Mouse (Mus musculus): ENCODE measurements at regions not wholly inside any gene's neighbourhood (a gene's known extent, or its start where the extent isn't known, plus 50 kb on each side); places are given as distances from the start of the nearest gene placed in this dataset.

DNA sequence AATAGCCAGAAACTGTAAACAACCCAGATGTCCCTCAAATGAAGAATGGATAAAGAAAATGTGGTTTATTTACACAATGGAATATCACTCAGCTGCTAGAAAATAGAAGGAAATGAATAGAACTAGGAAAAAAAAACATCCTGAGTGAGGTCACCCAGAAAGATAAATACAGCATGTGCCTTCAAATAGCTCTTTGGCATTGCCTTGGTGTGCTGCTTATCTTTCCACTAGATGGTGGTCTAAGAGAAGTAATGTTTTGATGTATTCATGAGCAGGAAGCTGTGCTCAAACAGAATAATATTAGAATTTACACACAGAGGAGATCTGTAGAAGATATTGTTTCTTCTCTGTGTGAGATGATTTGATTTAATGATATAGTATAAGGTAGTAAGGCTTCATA lies 78.8 kb downstream of the Zfp619 start:
- DNase-seq (ENCODE audit: low read depth, low spot score) = no peak

DNA sequence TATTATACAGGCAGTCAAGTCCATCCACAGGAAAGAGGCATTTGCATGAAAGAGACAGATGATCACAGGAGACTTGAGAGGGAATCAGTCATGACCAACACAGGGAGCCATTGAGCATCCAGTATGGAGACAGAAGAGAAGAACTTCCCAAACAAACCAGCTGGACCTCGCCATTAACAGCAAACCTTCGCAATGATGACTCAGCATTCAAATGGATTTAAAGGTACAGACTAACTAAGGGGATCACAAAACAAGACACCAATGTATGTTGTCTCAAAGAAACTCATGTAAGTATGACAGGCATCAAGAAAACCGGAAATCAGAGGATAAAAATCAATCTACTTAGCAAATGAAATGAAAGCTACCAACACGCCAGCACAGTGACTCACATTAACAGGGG lies 96.2 kb downstream of the Zfp619 start:
- DNase-seq (ENCODE audit: low read depth, low spot score) = no peak

DNA sequence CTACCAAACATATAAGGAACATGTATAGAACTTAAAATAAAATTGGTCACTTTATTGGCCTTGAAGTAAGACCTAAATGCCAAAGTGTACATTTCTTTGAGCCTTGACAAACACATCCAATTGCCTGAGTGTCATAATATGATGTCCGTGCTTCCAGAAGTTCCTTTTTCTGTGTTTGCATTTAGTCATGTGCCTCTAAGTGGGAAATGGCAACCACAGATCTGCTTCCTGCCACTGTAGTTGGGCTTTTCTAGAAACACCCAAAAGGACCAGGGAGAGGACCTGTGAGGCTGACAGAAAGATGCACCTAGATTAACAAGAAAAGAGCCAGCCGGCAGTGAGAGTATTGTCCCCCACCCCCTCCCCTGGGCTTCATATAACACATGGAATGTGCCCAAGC lies 97.5 kb downstream of the Zfp619 start:
- DNase-seq (ENCODE audit: low read depth, low spot score) = no peak

DNA sequence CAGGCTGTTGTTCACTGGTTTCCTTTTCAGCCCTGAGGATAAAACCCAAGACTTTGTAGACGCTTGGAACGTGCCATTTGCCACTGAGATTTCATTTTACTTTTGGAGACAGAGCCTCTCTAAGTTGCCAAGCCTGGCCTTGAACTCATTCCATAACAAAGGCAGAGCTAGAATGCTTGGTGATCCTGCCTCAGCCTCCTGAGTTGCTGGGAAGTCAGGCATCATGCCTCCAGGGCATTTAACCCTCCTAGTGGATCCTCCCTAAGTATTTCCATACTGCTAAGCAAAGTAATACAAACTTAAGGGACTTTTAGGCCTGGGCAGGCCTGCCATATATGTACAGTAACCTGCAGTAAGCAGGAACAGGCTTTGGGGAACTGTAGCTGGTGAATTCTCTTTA lies 104.2 kb downstream of the Zfp619 start:
- DNase-seq (ENCODE audit: low read depth, low spot score) = no peak

DNA sequence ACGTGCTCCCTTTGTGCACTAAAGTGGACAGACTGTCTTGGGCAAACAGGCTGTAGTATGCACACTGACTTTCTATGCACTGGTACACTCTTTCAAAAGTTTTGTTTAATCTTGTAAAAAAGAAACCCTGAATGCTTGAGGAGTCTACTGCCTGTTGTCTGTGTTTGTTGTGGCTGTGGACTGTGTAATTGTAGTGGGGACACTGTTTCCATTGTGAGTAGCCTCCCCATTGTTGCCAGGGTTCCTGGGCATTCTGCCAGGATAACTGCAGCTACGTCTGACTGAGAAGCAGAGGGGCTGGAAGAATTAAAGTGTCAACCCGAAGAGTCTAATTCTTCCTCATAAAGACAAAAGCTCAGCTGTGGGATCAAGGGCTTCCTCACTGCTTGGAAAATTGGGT lies 115.3 kb downstream of the Zfp619 start:
- no peak for DNase-seq (ENCODE audit: low read depth, low spot score)

DNA sequence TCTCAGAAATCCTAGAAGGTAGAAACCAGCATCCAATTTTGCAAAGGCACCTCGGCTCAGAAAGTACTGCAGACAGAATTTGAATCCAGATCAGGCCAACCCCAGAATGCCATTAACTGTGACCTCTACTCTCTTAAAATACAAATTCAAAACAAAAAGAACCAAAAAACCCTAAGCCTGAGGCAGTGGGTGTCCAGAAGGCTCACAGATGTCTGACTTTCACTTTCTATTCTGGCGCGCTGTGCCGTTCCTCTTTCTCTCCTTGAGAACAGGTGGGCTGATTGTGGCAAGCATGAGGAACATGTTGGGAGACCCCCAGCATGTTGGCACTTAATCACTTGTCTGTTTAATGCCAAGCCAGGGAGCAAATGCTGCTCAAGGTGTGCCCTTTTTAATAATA lies 124.8 kb downstream of the Zfp619 start:
- no peak for DNase-seq (ENCODE audit: low read depth, low spot score)

DNA sequence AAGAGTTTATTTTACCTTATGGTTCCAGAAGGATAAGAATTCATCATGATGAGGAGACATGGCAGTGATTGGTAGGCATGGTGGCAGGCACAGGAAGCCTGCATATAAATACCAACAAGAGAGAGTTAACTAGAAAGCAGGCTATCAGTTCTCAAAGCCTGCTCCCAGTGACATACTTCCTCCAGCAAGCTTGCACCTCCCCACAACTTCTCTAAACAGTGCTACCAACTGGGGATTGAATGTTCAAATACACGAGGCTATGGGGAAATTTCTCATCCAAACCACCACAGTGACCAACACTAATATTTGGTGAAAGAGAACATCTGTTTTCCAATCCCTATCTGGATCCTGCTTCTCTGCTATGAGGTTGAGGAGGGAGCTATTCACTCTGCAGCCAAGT lies 125.8 kb downstream of the Zfp619 start:
- DNase-seq (ENCODE audit: low read depth, low spot score) = no peak

DNA sequence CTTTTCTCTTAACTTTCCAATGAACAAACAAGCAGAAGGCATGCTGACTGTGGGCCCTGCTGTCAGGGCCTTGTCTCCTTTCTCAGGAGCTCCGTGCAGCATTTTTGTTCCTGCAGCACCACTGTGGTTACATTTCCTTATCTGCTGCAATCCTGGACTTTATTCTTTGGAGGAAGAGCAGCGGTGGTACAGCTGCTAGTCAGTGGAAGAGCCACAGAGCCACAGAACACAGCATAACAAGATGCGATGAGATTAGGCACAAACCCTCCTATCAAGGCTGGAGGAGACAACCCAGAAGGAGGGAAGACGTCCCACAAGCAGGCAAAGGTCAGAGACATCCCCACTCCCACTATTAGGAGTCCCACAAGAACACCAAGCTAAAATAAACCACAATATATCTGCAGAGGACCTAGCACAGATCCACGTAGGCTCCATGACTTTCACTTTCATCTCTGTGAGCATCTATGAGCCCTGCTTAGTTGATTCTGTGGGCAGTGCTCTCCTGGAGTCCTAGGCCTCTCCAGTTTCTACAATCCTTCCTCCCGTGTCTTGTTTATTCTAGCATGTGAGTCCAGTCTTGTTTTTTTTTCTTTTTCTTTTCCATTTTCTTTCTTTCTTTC lies 133.0 kb downstream of the Zfp619 start:
- no peak for DNase-seq (ENCODE audit: low read depth, low spot score)

DNA sequence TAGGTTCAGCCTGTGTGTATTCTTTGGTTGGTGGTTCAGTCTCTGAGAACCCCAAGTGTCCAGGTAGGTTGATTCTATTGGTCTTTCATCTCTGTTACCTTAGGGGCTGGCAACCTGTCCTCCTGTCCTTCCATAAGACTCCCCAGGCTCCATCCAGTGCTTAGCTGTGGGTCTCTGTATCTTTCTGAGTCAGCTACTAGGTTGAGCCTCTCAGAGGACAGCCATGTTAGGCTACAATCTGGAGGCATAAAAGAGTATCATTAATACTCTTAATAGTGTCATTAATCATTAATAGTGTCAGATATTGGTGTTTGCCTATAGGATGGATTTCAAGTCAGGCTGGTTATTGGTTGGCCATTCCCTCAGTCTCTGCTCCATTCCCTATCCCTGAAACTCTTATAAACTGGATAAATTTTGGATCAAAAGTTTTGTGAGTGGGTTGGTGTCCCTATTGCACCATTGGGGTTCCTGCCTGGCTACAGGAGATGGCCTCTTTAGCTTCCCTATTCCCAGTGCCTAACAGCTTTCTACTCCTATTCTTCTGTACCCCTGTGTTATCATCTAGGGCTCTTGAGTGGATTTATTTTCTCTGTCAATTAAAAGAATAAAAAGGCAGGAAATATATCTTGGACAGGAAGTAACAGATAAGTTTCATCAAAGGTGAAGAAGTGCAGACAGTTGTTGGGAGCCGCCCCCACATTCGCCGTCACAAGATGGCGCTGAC lies 137.2 kb downstream of the Zfp619 start:
- peak; percentile 32 for DNase-seq (ENCODE audit: low read depth, low spot score)

DNA sequence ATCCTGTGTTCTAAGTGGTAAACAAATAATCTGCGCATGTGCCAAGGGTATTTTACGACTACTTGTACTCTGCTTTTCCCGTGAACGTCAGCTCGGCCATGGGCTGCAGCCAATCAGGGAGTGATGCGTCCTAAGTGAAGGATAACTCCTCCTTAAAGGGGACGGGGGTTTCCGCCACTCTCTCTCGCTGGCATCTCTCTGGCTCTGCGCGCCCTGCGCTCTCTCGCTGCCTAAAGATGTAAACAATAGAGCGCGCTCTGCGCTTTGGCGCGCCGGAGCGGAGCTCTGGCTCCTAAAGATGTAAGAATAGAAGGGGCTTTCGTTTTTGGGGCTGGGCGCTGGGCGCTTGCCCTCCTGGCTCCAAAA lies 137.7 kb downstream of the Zfp619 start:
- peak; percentile 24 for DNase-seq (ENCODE audit: low read depth, low spot score)

DNA sequence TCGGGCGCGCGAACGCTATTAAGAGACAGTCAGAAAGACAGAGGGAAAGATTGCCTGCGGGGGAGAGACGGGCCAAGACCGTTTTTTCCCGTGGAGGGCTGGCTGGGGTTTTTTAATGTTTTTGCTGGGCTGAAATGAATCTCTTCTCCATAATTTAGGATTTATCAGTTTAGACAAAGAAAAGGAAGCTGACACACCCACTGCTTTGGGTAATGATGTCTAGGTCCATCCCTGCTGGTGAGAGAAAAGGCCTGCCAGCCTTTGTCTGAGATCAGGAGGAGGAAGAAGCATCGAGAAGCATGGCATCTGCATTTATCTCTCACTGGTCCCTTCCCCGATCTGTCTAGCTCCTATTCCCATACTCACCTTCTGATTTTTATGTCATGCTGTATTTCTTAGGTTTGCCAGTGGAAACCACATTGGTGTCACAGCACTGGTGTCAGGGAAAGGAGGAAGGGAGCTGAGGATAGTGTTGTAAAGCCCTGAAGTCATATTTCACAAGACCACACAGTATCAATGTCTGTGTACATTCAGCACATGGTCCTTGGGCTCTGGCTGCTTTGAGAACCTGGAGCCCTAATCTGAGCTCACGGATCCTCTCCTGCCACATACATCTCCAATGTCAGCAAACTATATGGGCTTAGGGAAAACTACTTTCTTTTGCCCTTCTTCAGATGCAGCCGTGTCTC lies 138.3 kb downstream of the Zfp619 start:
- no peak for DNase-seq (ENCODE audit: low read depth, low spot score)

DNA sequence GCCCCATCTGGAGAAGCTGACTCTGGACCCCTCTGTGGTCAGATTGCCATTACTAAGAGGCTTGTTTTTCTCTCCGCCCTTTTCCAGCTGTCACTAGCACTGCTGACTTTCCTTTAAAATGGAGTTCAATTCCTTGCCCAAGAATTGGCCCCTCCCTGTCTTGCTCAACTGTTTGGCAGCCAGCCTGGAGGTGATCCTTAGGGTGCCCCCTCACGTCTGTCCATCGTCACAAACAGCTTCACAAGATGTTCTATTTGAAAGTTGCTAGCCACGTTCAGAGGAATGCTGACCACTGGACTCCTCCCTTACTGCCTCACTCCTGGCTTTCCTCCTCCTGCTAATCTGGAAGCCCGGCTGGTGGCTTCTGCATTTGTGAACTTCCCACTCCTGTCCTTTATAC lies 142.0 kb downstream of the Zfp619 start:
- peak; percentile 10 for DNase-seq (ENCODE audit: low read depth, low spot score)

DNA sequence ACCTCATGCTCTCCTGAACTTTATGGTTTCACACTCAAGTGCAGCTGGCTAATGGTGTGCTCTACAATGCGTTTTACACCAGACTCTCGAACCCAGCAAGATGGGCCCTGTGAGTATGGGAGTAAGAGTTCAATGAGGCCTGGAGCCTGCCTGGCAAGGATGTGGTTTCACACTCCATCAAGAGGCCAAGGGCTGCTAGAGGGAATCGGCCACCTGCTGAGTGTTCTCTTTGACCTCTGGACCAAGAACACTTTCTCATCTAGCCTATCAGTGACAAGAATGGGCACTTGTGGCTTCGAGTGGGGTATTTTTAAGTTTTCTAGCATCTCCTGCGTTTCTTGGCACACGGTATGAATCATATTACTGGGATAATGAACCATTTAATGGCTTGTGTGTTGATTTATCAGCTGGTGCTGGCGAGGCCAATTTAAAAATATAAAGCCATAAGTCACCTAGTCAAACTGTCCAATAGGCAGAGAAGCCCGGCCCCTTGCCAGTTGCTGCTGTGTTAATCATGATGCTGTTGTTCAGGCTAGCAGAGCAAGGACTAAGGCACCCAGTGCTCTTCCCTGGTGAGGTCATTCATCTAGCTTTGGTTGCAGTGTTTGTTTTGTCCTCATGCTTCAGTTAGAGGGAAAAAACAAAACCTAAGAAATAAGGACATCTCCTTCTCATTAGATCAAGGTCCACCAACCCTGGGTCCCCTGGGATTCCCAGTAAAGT lies 157.7 kb downstream of the Zfp619 start:
- no peak for DNase-seq (ENCODE audit: low read depth, low spot score)

DNA sequence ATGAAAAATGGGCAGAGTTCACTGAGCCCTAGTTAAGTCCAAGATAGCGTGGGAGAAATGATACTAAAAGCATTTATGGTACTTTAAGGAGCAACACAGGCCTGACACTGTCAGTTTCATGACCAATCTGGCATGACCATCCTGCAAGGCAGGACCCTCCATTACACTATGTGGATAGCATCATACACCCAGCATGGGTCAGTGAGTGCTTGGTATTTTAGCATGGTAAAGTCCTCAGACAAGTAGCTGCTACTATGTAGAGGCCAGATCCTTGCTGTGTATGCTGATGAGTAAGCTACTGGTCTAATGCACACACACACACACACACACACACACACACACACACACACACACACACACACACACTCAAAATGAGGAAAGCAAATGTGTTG lies 158.3 kb downstream of the Zfp619 start:
- no peak for DNase-seq (ENCODE audit: low read depth, low spot score)

DNA sequence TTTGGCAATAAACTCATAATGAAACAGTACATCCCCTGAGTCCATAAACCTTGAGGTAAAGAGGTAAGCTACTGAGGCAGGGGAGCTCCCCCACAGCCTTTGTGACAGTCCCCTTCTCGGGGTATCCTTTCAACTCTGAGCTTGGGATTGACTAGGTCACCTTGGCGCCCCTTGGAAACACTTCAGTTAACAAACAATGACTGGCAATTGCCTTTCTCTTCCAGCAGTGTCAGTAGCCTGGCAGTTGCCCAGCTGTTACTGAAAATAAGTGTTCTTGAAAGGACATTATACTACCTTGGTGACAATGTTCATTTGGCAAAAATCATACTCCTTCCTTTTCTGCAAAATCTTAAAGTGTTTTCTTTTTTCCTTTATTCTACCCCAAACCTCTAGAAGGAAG lies 162.8 kb downstream of the Zfp619 start:
- DNase-seq (ENCODE audit: low read depth, low spot score) = no peak

DNA sequence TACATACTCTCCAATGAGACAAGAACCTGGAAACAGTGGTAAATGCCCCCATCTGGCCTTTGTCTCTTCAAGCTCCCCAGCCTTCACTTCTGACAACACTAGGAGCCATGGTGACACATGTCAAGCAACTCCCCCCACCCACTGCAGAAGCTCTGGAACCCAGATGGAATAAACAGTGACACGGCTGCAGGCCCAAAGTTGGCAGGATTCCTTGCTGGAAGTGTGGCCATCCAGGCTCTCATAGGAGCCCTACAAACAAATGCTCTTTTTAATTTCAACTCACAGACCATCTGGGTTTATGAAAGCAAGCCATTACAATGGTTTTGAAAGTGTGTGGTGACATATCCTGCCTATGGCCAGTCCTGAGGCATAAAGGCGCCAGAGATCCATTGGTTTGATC lies 179.0 kb downstream of the Zfp619 start:
- DNase-seq (ENCODE audit: low read depth, low spot score) = no peak

DNA sequence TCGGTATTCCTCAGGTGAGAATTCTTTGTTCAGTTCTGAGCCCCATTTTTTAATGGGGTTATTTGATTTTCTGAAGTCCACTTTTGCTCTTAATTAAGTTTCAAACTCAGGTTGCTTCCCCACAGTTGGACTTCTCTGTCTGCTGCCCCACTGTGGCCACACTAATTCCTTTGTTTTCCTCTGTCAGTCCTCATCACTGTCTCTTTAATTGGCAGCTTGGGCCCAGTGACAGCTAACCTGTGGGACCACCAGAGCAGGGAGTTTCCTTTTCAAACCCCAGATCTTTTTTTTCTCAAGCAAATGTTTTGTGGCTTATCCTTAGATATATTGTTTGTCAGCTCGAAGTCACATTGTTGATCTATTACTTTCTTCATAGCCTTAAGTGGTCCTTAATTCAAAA lies 183.9 kb downstream of the Zfp619 start:
- DNase-seq (ENCODE audit: low read depth, low spot score) = no peak

DNA sequence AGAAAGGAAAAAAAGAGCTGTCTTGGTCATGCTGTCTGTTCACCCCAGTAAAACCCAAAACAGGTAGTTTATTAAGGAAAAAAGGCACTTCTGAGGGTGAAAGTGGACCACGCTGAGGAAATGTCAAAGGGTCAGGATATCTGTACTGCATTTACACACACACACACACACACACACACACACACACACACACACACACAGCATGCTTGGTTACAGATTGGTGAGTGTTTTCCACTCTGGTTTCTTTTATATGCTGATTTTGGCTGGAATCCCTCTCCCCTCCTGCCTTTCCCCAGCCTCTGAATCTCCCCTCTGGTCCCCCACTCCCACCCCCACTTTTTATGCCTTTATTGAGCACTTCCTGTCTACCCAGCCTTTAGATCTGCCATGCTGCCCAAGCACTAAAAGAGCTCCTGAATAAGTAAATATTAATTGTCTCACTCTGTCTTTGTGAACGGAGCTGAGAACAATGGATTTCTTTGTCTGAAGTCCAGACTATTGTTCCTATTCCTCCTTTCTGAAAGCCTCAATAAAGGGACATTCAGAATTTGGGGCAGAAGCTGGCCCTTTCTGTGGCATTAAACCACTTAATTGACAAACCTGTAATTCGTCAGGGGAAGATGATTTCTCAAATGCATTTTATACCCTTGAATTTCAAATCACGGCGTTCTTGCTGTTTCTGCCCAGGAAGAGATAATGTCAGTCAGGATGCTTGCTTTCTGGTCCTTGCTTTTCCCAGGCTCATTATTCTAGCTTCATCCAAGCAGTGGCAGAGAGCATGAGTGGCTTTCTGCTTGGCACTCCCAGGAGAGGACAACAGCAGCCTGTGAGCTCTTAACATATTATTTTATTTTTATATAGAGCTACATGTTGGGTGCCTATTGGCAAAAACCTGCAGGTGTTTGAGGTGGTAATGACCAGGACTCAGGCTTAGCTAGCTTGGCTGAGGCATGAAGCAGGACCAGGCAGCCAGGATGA lies 187.8 kb downstream of the Zfp619 start:
- DNase-seq (ENCODE audit: low read depth, low spot score) = no peak

DNA sequence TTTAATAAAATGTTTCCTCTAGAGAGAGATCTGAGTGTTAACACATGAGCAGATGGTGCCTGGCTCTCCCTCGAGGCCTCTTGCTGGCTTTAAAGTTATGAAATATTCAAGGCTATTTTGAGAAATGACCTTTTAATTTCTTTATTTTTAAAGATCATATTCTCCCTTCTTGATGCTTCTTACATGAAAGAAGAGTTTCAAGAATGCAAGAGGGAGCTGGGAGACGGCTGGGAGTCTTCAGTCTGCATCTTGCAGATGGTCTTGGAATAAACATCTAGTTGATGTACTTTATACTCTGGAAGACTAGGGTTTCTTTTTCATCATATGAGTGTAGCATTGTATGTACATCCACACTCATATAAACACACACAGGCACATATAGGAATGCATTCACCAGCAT lies 189.0 kb downstream of the Zfp619 start:
- DNase-seq (ENCODE audit: low read depth, low spot score) = no peak

DNA sequence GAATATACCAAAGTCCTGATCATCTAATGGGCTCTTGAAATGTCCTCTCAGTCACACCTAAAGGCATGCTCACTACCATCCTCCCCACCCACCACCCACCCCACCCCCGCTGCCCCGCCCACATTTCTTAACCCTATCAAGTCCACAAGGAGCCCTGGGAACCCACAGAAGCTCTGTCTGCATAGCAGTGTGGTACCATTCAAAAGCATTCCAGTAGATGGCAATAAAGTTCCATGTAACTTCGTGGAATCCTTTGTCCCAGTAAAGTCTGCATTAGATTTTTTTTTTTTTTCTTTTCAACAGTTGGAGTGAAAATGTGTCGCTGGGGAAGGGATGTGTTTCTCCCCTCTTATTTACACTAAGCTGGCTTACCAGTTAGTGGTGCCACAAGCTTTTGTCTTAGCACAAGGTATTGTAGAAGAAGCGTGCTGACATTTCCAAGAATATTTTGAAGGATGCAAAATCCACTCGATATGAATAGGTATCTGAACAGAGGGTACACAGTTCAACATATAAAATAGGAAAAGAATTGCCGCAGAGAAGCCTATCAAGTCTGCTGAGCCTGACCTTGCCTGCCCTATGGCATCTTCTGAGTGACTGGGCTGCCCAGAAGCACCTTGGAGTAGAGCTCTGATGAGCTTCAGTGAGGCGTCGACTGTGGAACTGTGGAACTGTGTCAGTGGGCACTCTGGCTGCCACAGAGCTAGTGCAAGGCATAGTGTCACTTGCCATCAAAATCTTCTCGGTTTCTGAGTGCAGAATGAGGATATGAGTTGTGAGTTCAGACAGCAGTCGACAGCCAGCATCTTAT lies 199.0 kb downstream of the Zfp619 start:
- DNase-seq (ENCODE audit: low read depth, low spot score) = no peak
